ENCODE assay signal across 16 mouse cellular contexts in the genomic region with DNA sequence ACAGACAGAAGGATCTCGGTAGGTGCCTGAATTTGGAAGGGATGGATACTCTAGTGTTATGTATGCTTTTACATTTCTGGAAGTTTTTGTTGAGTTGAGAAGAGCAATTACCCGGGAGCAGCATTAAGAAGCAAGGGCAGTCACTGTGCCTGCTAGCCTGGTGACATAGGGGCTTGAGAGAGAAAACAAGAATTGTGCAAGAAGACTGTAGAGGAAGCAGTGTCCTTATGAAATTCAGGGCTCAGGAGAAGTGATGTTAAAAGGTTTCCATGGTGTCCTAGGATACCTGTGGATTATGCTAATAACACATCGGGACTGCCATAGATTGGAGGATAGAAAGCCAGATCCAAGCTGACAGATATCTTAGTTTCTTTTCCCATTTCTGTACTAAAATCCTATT.
"Had no signal": no experiment of that assay in that cellular context is flagged by ENCODE, and none has a peak within 500 bp of the region (broad histone marks: within the 10 kb centered on the region; RNA-seq: fewer than 3 reads in every experiment).

No protein-coding gene starts in this region.

- H3K4me3 ChIP-seq: layer of hippocampus, adult 2 months; liver, embryonic 12.5 days; liver, embryonic 15.5 days had no signal

- H3K4me2 ChIP-seq: liver, embryonic 12.5 days; liver, embryonic 15.5 days; midbrain, embryonic 11.5 days had no signal

- H3K9me3 ChIP-seq: liver, embryonic 12.5 days; liver, embryonic 15.5 days had no signal

- ATAC-seq: inflammation-experienced regulatory T-cells, adult 6 months; intestine, embryonic 16.5 days; liver, embryonic 12.5 days had no signal

- H3K27me3 ChIP-seq: liver, embryonic 12.5 days; liver, embryonic 15.5 days had no signal

- H3K36me3 ChIP-seq: liver, embryonic 12.5 days; liver, embryonic 15.5 days had no signal

- DNase-seq: kidney, adult 18-20 months; kidney, adult 9 months; kidney, postnatal 14 days; kidney, postnatal 4 days; layer of hippocampus, adult 9-11 months; lung, adult 2 months; lung, postnatal 14 days; midbrain, embryonic 14.5 days; thymus, postnatal 36 days had no signal

- H3K27ac ChIP-seq: layer of hippocampus, adult 2 months; liver, embryonic 12.5 days; liver, embryonic 15.5 days; macrophage had no signal

- H3K4me1 ChIP-seq: liver, embryonic 12.5 days; liver, embryonic 15.5 days had no signal

- H3K9ac ChIP-seq: liver, embryonic 12.5 days; liver, embryonic 15.5 days had no signal
